Mouse (Mus musculus): ENCODE results near the gene Rab1b. TPM values are rescaled to one million over a fixed set of nuclear protein-coding genes. Genes with fewer than 3 reads are reported as not detected.
"Not testable (repeated sequence)": the region's sequence is repeated elsewhere in the genome, so short reads cannot be mapped to it uniquely, and the experiment has no call there.

Gene Rab1b
- 87.3 to 123 TPM (median 101 TPM) in 3 replicates for total RNA-seq (2017)

- peak; percentile 88 for ATAC-seq (replicated peaks; ENCODE audit: insufficient number of reproducible peaks, low FRiP score, low TSS enrichment, poor library complexity, severe bottlenecking)
Measured at GRCm38 (mm10) chr19:5106731-5107191, at the start of gene Rab1b. Rab1b (minus strand) TSS chr19:5107072.

GRCm38 (mm10) chr19:5152261-5152660 is 45.4 kb upstream of the Rab1b start:
- ATAC-seq (replicated peaks; ENCODE audit: insufficient number of reproducible peaks, low FRiP score, low TSS enrichment, poor library complexity, severe bottlenecking): no peak

GRCm38 (mm10) chr19:5151741-5152140 is 44.9 kb upstream of the Rab1b start:
- no peak for ATAC-seq (replicated peaks; ENCODE audit: insufficient number of reproducible peaks, low FRiP score, low TSS enrichment, poor library complexity, severe bottlenecking)

- peak; percentile 82 for ATAC-seq (replicated peaks; ENCODE audit: insufficient number of reproducible peaks, low FRiP score, low TSS enrichment, poor library complexity, severe bottlenecking)
Measured at GRCm38 (mm10) chr19:5151331-5151730, 44.5 kb upstream of the Rab1b start.

- no peak for ATAC-seq (replicated peaks; ENCODE audit: insufficient number of reproducible peaks, low FRiP score, low TSS enrichment, poor library complexity, severe bottlenecking)
Measured at GRCm38 (mm10) chr19:5150358-5150757, 43.5 kb upstream of the Rab1b start.

- ATAC-seq (replicated peaks; ENCODE audit: insufficient number of reproducible peaks, low FRiP score, low TSS enrichment, poor library complexity, severe bottlenecking): not testable (repeated sequence)
Measured at GRCm38 (mm10) chr19:5149041-5149440, 42.2 kb upstream of the Rab1b start.

GRCm38 (mm10) chr19:5139640-5140039 is 32.8 kb upstream of the Rab1b start:
- 0 out of 2 replicates have a peak, but pooled peaks have one; percentile 24 for ATAC-seq (replicated peaks; ENCODE audit: insufficient number of reproducible peaks, low FRiP score, low TSS enrichment, poor library complexity, severe bottlenecking)

GRCm38 (mm10) chr19:5131237-5131636 is 24.4 kb upstream of the Rab1b start:
- no peak for ATAC-seq (replicated peaks; ENCODE audit: insufficient number of reproducible peaks, low FRiP score, low TSS enrichment, poor library complexity, severe bottlenecking)

- no peak for ATAC-seq (replicated peaks; ENCODE audit: insufficient number of reproducible peaks, low FRiP score, low TSS enrichment, poor library complexity, severe bottlenecking)
Measured at GRCm38 (mm10) chr19:5129770-5130169, 22.9 kb upstream of the Rab1b start.

GRCm38 (mm10) chr19:5124055-5124614 is 17.3 kb upstream of the Rab1b start:
- ATAC-seq (replicated peaks; ENCODE audit: insufficient number of reproducible peaks, low FRiP score, low TSS enrichment, poor library complexity, severe bottlenecking): no peak

GRCm38 (mm10) chr19:5123241-5123640 is 16.4 kb upstream of the Rab1b start:
- no peak for ATAC-seq (replicated peaks; ENCODE audit: insufficient number of reproducible peaks, low FRiP score, low TSS enrichment, poor library complexity, severe bottlenecking)

- no peak for ATAC-seq (replicated peaks; ENCODE audit: insufficient number of reproducible peaks, low FRiP score, low TSS enrichment, poor library complexity, severe bottlenecking)
Measured at GRCm38 (mm10) chr19:5122492-5122891, 15.6 kb upstream of the Rab1b start.

GRCm38 (mm10) chr19:5118384-5118698 is 11.5 kb upstream of the Rab1b start, which contains the start of gene Klc2:
Klc2 (minus strand) TSS chr19:5118560.
- 0 out of 2 replicates have a peak, but pooled peaks have one; percentile 7 for ATAC-seq (replicated peaks; ENCODE audit: insufficient number of reproducible peaks, low FRiP score, low TSS enrichment, poor library complexity, severe bottlenecking)

- peak; percentile 76 for ATAC-seq (replicated peaks; ENCODE audit: insufficient number of reproducible peaks, low FRiP score, low TSS enrichment, poor library complexity, severe bottlenecking)
Measured at GRCm38 (mm10) chr19:5117494-5118383, 10.9 kb upstream of the Rab1b start.

GRCm38 (mm10) chr19:5113783-5114182 is 6.9 kb upstream of the Rab1b start:
- no peak for ATAC-seq (replicated peaks; ENCODE audit: insufficient number of reproducible peaks, low FRiP score, low TSS enrichment, poor library complexity, severe bottlenecking)

- no peak for ATAC-seq (replicated peaks; ENCODE audit: insufficient number of reproducible peaks, low FRiP score, low TSS enrichment, poor library complexity, severe bottlenecking)
Measured at GRCm38 (mm10) chr19:5109659-5110453, 3.0 kb upstream of the Rab1b start.

- ATAC-seq (replicated peaks; ENCODE audit: insufficient number of reproducible peaks, low FRiP score, low TSS enrichment, poor library complexity, severe bottlenecking): no peak
Measured at GRCm38 (mm10) chr19:5108702-5109101, 1.8 kb upstream of the Rab1b start.

GRCm38 (mm10) chr19:5108271-5108575 is 1.4 kb upstream of the Rab1b start:
- ATAC-seq (replicated peaks; ENCODE audit: insufficient number of reproducible peaks, low FRiP score, low TSS enrichment, poor library complexity, severe bottlenecking): no peak

GRCm38 (mm10) chr19:5107556-5108270 is 841 bp upstream of the Rab1b start:
- ATAC-seq (replicated peaks; ENCODE audit: insufficient number of reproducible peaks, low FRiP score, low TSS enrichment, poor library complexity, severe bottlenecking): no peak

Measured in monocyte, adult 5-6 weeks (primary cell).